Mouse (Mus musculus): ENCODE results near the gene 1700001C19Rik. TPM values are rescaled to one million over a fixed set of nuclear protein-coding genes. Genes with fewer than 3 reads are reported as not detected.

Gene 1700001C19Rik
- polyA plus RNA-seq, 1 experiment from 2014 or later, result 0.39 TPM

Other genes with a start within 250 kb of the 1700001C19Rik start
- gene Mrps10, start 68.5 kb downstream of the 1700001C19Rik start, polyA plus RNA-seq (2014; fragmentation: Nextera tagmentation; extraction: Ambion mirVana), result 91.2 and 98.2 TPM in 2 replicates
- gene Guca1b, start 52.0 kb downstream of the 1700001C19Rik start, polyA plus RNA-seq (2014; fragmentation: Nextera tagmentation; extraction: Ambion mirVana), result 0.46 and 0.57 TPM in 2 replicates
- gene Guca1a, start 36.8 kb downstream of the 1700001C19Rik start, polyA plus RNA-seq (2014; fragmentation: Nextera tagmentation; extraction: Ambion mirVana), result 2.4 and 2.8 TPM in 2 replicates
- 1.6 and 2.1 TPM in 2 replicates for gene AI661453, start 761 bp downstream of the 1700001C19Rik start, polyA plus RNA-seq (2014; fragmentation: Nextera tagmentation; extraction: Ambion mirVana)
- gene Taf8, start 64.9 kb upstream of the 1700001C19Rik start, polyA plus RNA-seq (2014; fragmentation: Nextera tagmentation; extraction: Ambion mirVana), result 24.9 and 28.9 TPM in 2 replicates
- 257 and 276 TPM in 2 replicates for gene Ccnd3, start 67.7 kb upstream of the 1700001C19Rik start, polyA plus RNA-seq (2014; fragmentation: Nextera tagmentation; extraction: Ambion mirVana)
- 19.5 and 24.4 TPM in 2 replicates for gene Bysl, start 174.1 kb upstream of the 1700001C19Rik start, polyA plus RNA-seq (2014; fragmentation: Nextera tagmentation; extraction: Ambion mirVana)
- gene Med20, start 174.2 kb upstream of the 1700001C19Rik start, polyA plus RNA-seq (2014; fragmentation: Nextera tagmentation; extraction: Ambion mirVana), result 39.1 and 48.0 TPM in 2 replicates
- 1.6 and 4.2 TPM in 2 replicates for gene Gm20517, start 174.2 kb upstream of the 1700001C19Rik start, polyA plus RNA-seq (2014; fragmentation: Nextera tagmentation; extraction: Ambion mirVana)
- gene Usp49, start 193.3 kb upstream of the 1700001C19Rik start, polyA plus RNA-seq (2014; fragmentation: Nextera tagmentation; extraction: Ambion mirVana), result 6.6 and 8.1 TPM in 2 replicates